18 mouse cellular contexts compared by ENCODE assay signal in genomic region chr1:135346891-135347290, GRCm38 (mm10). TPM values are rescaled to one million over a fixed set of nuclear protein-coding genes. Genes with fewer than 3 reads are reported as not detected.
DNase-seq lines count a peak whose midpoint lies in the region; ATAC-seq and TF ChIP-seq lines count a peak whose summit lies in the region.
"Had no signal": no experiment of that assay in that cellular context is flagged by ENCODE, and none has a peak within 500 bp of the region (broad histone marks: within the 10 kb centered on the region; RNA-seq: fewer than 3 reads in every experiment).

No protein-coding gene starts in this region.

- no peak overlapping the region for H3K4me3 ChIP-seq in heart, adult 2 months
- no peak overlapping the region for H3K4me3 ChIP-seq in lung, embryonic 15.5 days
- H3K4me3 ChIP-seq in brown adipose tissue, adult 24 weeks (ENCODE audit: insufficient read depth, low read depth, low read length): no peak overlapping the region
- H3K4me3 ChIP-seq in stomach, embryonic 16.5 days (replicated peaks; ENCODE audit: low read length): no peak overlapping the region
- H3K4me3 ChIP-seq: forebrain, embryonic 15.5 days; heart, embryonic 12.5 days; limb, embryonic 12.5 days; liver, embryonic 13.5 days; midbrain, embryonic 12.5 days; neural tube, embryonic 15.5 days had no signal

- no peak for TF ChIP-seq POLR2A in heart, adult 2 months (IDR thresholded peaks at IDR 0.05; ENCODE audit: insufficient read depth, low read depth, low read length)

- H3K36me3 ChIP-seq in heart, adult 2 months (ENCODE audit: control insufficient read depth, insufficient read depth, low read length): no peaks in the 10 kb centered on the region
- H3K36me3 ChIP-seq in lung, embryonic 15.5 days: no peaks in the 10 kb centered on the region
- H3K36me3 ChIP-seq in stomach, embryonic 16.5 days (ENCODE audit: control insufficient read depth, insufficient read depth, low read length): no peaks in the 10 kb centered on the region
- H3K36me3 ChIP-seq: forebrain, embryonic 15.5 days; heart, embryonic 12.5 days; limb, embryonic 12.5 days; liver, embryonic 13.5 days; midbrain, embryonic 12.5 days; neural tube, embryonic 15.5 days had no signal

- TF ChIP-seq EP300 in heart, adult 2 months (IDR thresholded peaks at IDR 0.05; ENCODE audit: insufficient read depth, low read depth, low read length): no peak

- no peak for TF ChIP-seq CTCF in heart, adult 2 months (IDR thresholded peaks at IDR 0.05)

- 80% methylated on average over 3 of the region's 3 CpGs for WGBS in heart, adult 2 months
- 47% methylated on average over 3 of the region's 3 CpGs for WGBS in lung, embryonic 15.5 days
- WGBS in stomach, embryonic 16.5 days: 65% methylated on average over 3 of the region's 3 CpGs

- H3K4me1 ChIP-seq in heart, adult 2 months (ENCODE audit: control insufficient read depth, insufficient read depth, low read length): peaks cover 4% of the 10 kb centered on the region; the same call in 1 of the 2 replicates
- H3K4me1 ChIP-seq in lung, embryonic 15.5 days: peaks cover 17% of the 10 kb centered on the region
- peaks cover 14% of the 10 kb centered on the region for H3K4me1 ChIP-seq in brown adipose tissue, adult 24 weeks (ENCODE audit: control insufficient read depth, insufficient read depth, insufficient read length, low read length)
- peaks cover 16% of the 10 kb centered on the region for H3K4me1 ChIP-seq in stomach, embryonic 16.5 days (ENCODE audit: control insufficient read depth, insufficient read depth, low read length)
- H3K4me1 ChIP-seq: forebrain, embryonic 15.5 days; liver, embryonic 13.5 days; midbrain, embryonic 12.5 days; neural tube, embryonic 15.5 days had no signal

- H3K4me2 ChIP-seq in lung, embryonic 15.5 days: no peak overlapping the region
- no peak overlapping the region for H3K4me2 ChIP-seq in stomach, embryonic 16.5 days (ENCODE audit: low read depth, low read length)
- H3K4me2 ChIP-seq: forebrain, embryonic 15.5 days; heart, embryonic 12.5 days; limb, embryonic 12.5 days; liver, embryonic 13.5 days; midbrain, embryonic 12.5 days; neural tube, embryonic 15.5 days had no signal

- no peak for ATAC-seq in lung, embryonic 15.5 days (ENCODE audit: borderline replicate concordance, extremely low read depth, low FRiP score, low TSS enrichment)
- ATAC-seq in stomach, embryonic 16.5 days (ENCODE audit: insufficient read depth, low FRiP score): no peak
- ATAC-seq: forebrain, embryonic 15.5 days had no signal

- H3K27ac ChIP-seq in heart, adult 2 months: peak overlapping the region; percentile 18; the same call in 1 of the 2 replicates
- H3K27ac ChIP-seq in lung, embryonic 15.5 days: peak overlapping the region; percentile 82
- peak overlapping the region; percentile 8; the same call in 1 of the 2 replicates for H3K27ac ChIP-seq in brown adipose tissue, adult 24 weeks (replicated peaks; ENCODE audit: low read depth, low read length)
- peak overlapping the region; percentile 66 for H3K27ac ChIP-seq in stomach, embryonic 16.5 days (ENCODE audit: low read length)
- H3K27ac ChIP-seq: forebrain, embryonic 15.5 days; limb, embryonic 12.5 days; liver, embryonic 13.5 days; macrophage; midbrain, embryonic 12.5 days; neural tube, embryonic 15.5 days had no signal

- no peak for DNase-seq in heart, adult 2 months
- no peak for DNase-seq in heart, adult 18-20 months
- no peak for DNase-seq in lung, postnatal 10 days
- DNase-seq in embryo, embryonic 10 days (ENCODE audit: low spot score): no peak
- no peak for DNase-seq in gastrocnemius, postnatal 4 days (ENCODE audit: low spot score in 2 of 2)
- DNase-seq: B cell, adult 2 months; gastrocnemius, postnatal 10 days; liver, embryonic 13.5 days; thymus, postnatal 25 days had no signal

- H3K79me2 ChIP-seq in heart, adult 2 months (replicated peaks; ENCODE audit: control insufficient read depth, insufficient read depth, low read length): no peaks in the 10 kb centered on the region

- no peaks in the 10 kb centered on the region for H3K9me3 ChIP-seq in lung, embryonic 15.5 days
- H3K9me3 ChIP-seq in stomach, embryonic 16.5 days (replicated peaks; ENCODE audit: control insufficient read depth, low read length): no peaks in the 10 kb centered on the region
- H3K9me3 ChIP-seq: forebrain, embryonic 15.5 days; heart, embryonic 12.5 days; limb, embryonic 12.5 days; liver, embryonic 13.5 days; midbrain, embryonic 12.5 days; neural tube, embryonic 15.5 days had no signal

- intact Hi-C loops in heart, adult 2 months (cut with DNase I): no loop called here

- H3K27me3 ChIP-seq in heart, adult 2 months (ENCODE audit: control insufficient read depth, insufficient read depth, low read length): no peaks in the 10 kb centered on the region
- H3K27me3 ChIP-seq in lung, embryonic 15.5 days: no peaks in the 10 kb centered on the region
- H3K27me3 ChIP-seq in stomach, embryonic 16.5 days (ENCODE audit: control insufficient read depth, insufficient read depth, low read length): no peaks in the 10 kb centered on the region
- H3K27me3 ChIP-seq: forebrain, embryonic 15.5 days; heart, embryonic 12.5 days; limb, embryonic 12.5 days; liver, embryonic 13.5 days; midbrain, embryonic 12.5 days; neural tube, embryonic 15.5 days had no signal

- H3K9ac ChIP-seq in heart, adult 2 months (ENCODE audit: low read depth, low read length): no peak overlapping the region
- H3K9ac ChIP-seq in lung, embryonic 15.5 days: no peak overlapping the region
- H3K9ac ChIP-seq in stomach, embryonic 16.5 days (ENCODE audit: low read length): no peak overlapping the region
- H3K9ac ChIP-seq: forebrain, embryonic 15.5 days; heart, embryonic 12.5 days; limb, embryonic 12.5 days; liver, embryonic 13.5 days; midbrain, embryonic 12.5 days; neural tube, embryonic 15.5 days had no signal

RNA-seq across cellular contexts. Expression of gene Lmod1, which starts 22.3 kb away (rescaled TPM):
- total RNA-seq in heart, adult 2 months (2021): 1 to 10 TPM; 3.7 to 4.7 TPM
- 4.8 and 6.4 TPM in 2 replicates for polyA plus RNA-seq in heart, adult 2 months (2012; rRNA removed)
- total RNA-seq in heart, adult 18-20 months (2021): 1 to 10 TPM; 3.1 to 3.4 TPM
- polyA plus RNA-seq in lung, embryonic 15.5 days (2015; fragmentation: Nextera tagmentation; extraction: Ambion mirVana): 4.5 and 4.7 TPM in 2 replicates
- polyA plus RNA-seq in brown adipose tissue, adult 24 weeks (2012; ENCODE audit: insufficient read depth, insufficient read length, missing spikeins): 1.8 and 2.1 TPM in 2 replicates
- polyA plus RNA-seq in stomach, embryonic 16.5 days (2015; fragmentation: Nextera tagmentation; extraction: Ambion mirVana): 17.5 and 20.2 TPM in 2 replicates
- 1 to 10 TPM; 3.1 to 4.1 TPM for total RNA-seq in gastrocnemius, postnatal 4 days (2021)
- polyA plus RNA-seq: macrophage had no signal

RNA-seq across cellular contexts. Expression of gene Shisa4, which starts 28.1 kb away (rescaled TPM):
- total RNA-seq in heart, adult 2 months (2021): 1 to 10 TPM; 2.2 to 2.3 TPM
- polyA plus RNA-seq in heart, adult 2 months (2012; rRNA removed): 6.7 and 10.4 TPM in 2 replicates
- total RNA-seq in heart, adult 18-20 months (2021): 1 to 10 TPM; 2.5 to 3.0 TPM
- 35.2 and 39.1 TPM in 2 replicates for polyA plus RNA-seq in lung, embryonic 15.5 days (2015; fragmentation: Nextera tagmentation; extraction: Ambion mirVana)
- polyA plus RNA-seq in brown adipose tissue, adult 24 weeks (2012; ENCODE audit: insufficient read depth, insufficient read length, missing spikeins): 2.1 and 3.2 TPM in 2 replicates
- polyA plus RNA-seq in stomach, embryonic 16.5 days (2015; fragmentation: Nextera tagmentation; extraction: Ambion mirVana): 37.2 and 38.8 TPM in 2 replicates
- total RNA-seq in gastrocnemius, postnatal 4 days (2021): 100 to 1,000 TPM; 121 to 136 TPM

RNA-seq across cellular contexts. Expression of gene Timm17a, which starts 33.3 kb away (rescaled TPM):
- total RNA-seq in heart, adult 2 months (2021): 100 to 1,000 TPM; 325 to 370 TPM
- polyA plus RNA-seq in heart, adult 2 months (2012; rRNA removed): 185 and 239 TPM in 2 replicates
- total RNA-seq in heart, adult 18-20 months (2021): 100 to 1,000 TPM; 390 to 405 TPM
- 186 and 192 TPM in 2 replicates for polyA plus RNA-seq in lung, embryonic 15.5 days (2015; fragmentation: Nextera tagmentation; extraction: Ambion mirVana)
- polyA plus RNA-seq in brown adipose tissue, adult 24 weeks (2012; ENCODE audit: insufficient read depth, insufficient read length, missing spikeins): 295 and 336 TPM in 2 replicates
- polyA plus RNA-seq in stomach, embryonic 16.5 days (2015; fragmentation: Nextera tagmentation; extraction: Ambion mirVana): 194 and 219 TPM in 2 replicates
- 100 to 1,000 TPM; 163 to 168 TPM for total RNA-seq in gastrocnemius, postnatal 4 days (2021)

Comparison
In these comparisons a context has a peak if more than half of its experiments do, and no peak if none do; other contexts are left out.
1. H3K27ac ChIP-seq: peak in every context shown above with its lines; median percentile 82 in lung, embryonic 15.5 days; 66 in stomach, embryonic 16.5 days; 18 in heart, adult 2 months; 8 in brown adipose tissue, adult 24 weeks.